Mouse (Mus musculus) embryonic facial prominence, embryonic 15.5 days (tissue): ENCODE data around the gene Rps6. TPM values are rescaled to one million over a fixed set of nuclear protein-coding genes. Genes with fewer than 3 reads are reported as not detected.
A peak's percentile ranks its signal among the peaks of the same experiment; 100 is the strongest.

Experiments
- ATAC-seq: fragments of 200-750 bp; cut with Nextera tagmentation; 2 replicates; pipeline ENCODE4 v1.8.0; 2017; ENCODE audit warnings: low read depth, moderate TSS enrichment; ENCODE audit not compliant: insufficient number of reproducible peaks, low FRiP score, low TSS enrichment
- H3K27ac ChIP-seq: fragments of 300-500 bp; sonication (generic); replicated peaks from 2 replicates; pipeline ENCODE4 v1.5.1; 2015; ENCODE audit warnings: mild to moderate bottlenecking, inconsistent platforms
- H3K27me3 ChIP-seq: fragments of 300-500 bp; sonication (generic); 2 replicates; pipeline ENCODE4 v1.6.1; 2015; ENCODE audit warnings: inconsistent platforms
- H3K36me3 ChIP-seq: fragments of 300-500 bp; sonication (generic); 2 replicates; pipeline ENCODE4 v1.6.1; 2015; ENCODE audit warnings: mild to moderate bottlenecking, inconsistent platforms
- H3K4me1 ChIP-seq: fragments of 300-500 bp; sonication (generic); 2 replicates; pipeline ENCODE4 v1.6.1; 2015; ENCODE audit warnings: inconsistent platforms
- H3K4me2 ChIP-seq: fragments of 300-500 bp; sonication (generic); replicated peaks from 2 replicates; pipeline ENCODE4 v1.6.1; 2015; ENCODE audit warnings: mild to moderate bottlenecking, inconsistent platforms
- H3K4me3 ChIP-seq: fragments of 300-500 bp; sonication (generic); replicated peaks from 2 replicates; pipeline ENCODE4 v1.5.1; 2015; ENCODE audit warnings: mild to moderate bottlenecking, inconsistent platforms
- H3K9ac ChIP-seq: fragments of 300-500 bp; sonication (generic); 2 replicates; pipeline ENCODE4 v1.6.1; 2015; ENCODE audit warnings: inconsistent platforms
- H3K9me3 ChIP-seq: fragments of 300-500 bp; sonication (generic); replicated peaks from 2 replicates; pipeline ENCODE4 v1.6.1; 2016; ENCODE audit warnings: inconsistent platforms
- WGBS: fragments of 180-500 bp; shearing (Covaris S2); methylation state at CpG from one replicate; pipeline ENCODE4 v1.1.7; 2015; 5-methylcytosine and 5-hydroxymethylcytosine counted together
- polyA plus RNA-seq: library from polyadenylated mRNA; unstranded; fragments of >200 nt; fragmentation: Nextera tagmentation; extraction: Ambion mirVana; gene quantifications from 2 replicates; pipeline ENCODE4 v1.2.1, GENCODE M21; 2015

Gene Rps6
- 702 and 729 TPM in 2 replicates for polyA plus RNA-seq

DNA sequence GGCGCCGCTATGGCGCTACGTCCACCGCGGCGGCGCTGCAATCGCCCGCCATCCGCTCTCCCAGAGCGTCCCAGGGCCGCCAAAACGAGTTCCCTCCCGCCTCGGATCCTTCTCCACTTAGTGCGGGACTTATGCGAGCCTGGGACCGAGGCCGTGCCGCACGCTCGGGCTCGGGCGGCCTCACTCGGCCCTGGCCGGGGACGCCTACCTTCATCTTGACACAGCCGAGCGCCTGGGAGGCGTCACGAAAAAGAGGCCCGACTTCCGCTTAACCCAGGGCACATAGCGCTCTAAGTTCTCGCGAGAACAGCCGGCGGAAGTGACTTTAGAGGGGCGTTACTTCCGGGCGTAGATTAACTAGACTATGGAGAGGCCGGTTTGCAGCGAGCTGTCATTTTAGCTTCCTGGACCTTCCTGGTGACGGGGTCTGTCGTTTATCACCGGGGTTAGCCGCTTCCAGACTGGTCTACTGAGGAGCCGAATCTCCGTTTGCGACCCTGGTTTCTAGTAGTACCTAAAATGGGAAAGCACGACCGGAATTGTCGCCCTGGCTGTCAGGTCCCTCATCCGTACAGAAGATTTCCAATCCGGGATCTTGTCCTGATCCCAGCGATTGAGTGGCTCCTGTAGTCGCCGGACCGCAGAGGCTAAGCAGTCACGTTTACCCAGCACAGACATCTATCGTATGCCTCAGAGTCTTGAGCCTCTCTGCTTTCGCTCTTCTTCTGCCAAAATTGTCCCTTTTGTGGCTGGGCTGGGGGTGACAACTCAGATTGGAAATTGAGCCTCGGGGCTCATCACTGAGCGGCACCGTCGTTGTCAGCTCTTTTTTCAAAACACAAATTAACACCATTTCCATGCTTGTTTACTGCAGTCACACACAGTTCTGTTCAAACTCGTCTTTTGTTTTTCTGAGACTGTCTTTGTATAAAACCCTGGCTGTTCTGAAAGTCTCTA lies at the start of gene Rps6:
Rps6 (minus strand) TSS at position 300 of the 957 bp plus-strand sequence.
- Histone ChIP-seq H3K9me3 (no peaks in the 10 kb centered on the region), H3K4me3 (peak within 1 kb of the TSS; percentile 91), H3K27me3 (no peaks in the 10 kb centered on the region), H3K4me2 (peak within 1 kb of the TSS; percentile 78), H3K4me1 (0 out of 2 replicates have a peak, but pooled peaks cover 4% of the 10 kb centered on the region), H3K9ac (peak within 1 kb of the TSS; percentile 98), H3K27ac (peak within 1 kb of the TSS; percentile 98), H3K36me3 (peaks cover 24% of the 10 kb centered on the region)
- ATAC-seq: peak; percentile 98
- WGBS: under 1% methylated on average over 68 of the region's 68 CpGs

- ATAC-seq: no peak
- no peaks in the 10 kb centered on the region for H3K4me1 ChIP-seq
- H3K27me3 ChIP-seq: no peaks in the 10 kb centered on the region
- no peaks in the 10 kb centered on the region for H3K36me3 ChIP-seq
- H3K27ac ChIP-seq: no peak overlapping the region
- WGBS: 70% methylated on average over 1 of the region's 1 CpGs
- no peak overlapping the region for H3K4me3 ChIP-seq
- no peaks in the 10 kb centered on the region for H3K9me3 ChIP-seq
- H3K4me2 ChIP-seq: no peak overlapping the region
- H3K9ac ChIP-seq: no peak overlapping the region
Observed at GRCm38 (mm10) chr4:86905869-86906268, 48.7 kb upstream of the Rps6 start.

DNA sequence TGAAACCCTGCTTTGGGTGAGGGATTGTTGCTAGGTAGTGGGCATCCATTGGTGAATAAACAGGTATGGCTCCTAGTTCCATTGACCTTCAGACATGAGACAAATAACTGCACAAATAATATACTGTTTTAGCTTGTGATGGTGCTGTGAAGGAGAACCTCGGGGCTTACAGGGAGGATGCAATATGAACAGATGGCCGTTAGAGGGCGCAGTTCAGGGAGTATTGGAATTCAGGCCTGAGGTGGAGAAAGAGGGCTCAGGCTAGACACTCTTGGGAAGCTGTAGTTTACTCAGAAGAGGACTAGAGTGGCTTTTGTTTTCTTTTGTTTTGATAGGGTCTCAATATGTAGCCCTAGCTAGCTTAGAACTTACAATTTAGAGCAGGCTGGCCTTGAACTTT lies 47.8 kb upstream of the Rps6 start:
- Histone ChIP-seq H3K9me3 (no peaks in the 10 kb centered on the region), H3K27ac (no peak overlapping the region), H3K4me2 (no peak overlapping the region), H3K4me1 (no peaks in the 10 kb centered on the region), H3K36me3 (no peaks in the 10 kb centered on the region), H3K9ac (no peak overlapping the region), H3K27me3 (no peaks in the 10 kb centered on the region), H3K4me3 (no peak overlapping the region)
- no peak for ATAC-seq
- WGBS: 33% methylated on average over 3 of the region's 3 CpGs

DNA sequence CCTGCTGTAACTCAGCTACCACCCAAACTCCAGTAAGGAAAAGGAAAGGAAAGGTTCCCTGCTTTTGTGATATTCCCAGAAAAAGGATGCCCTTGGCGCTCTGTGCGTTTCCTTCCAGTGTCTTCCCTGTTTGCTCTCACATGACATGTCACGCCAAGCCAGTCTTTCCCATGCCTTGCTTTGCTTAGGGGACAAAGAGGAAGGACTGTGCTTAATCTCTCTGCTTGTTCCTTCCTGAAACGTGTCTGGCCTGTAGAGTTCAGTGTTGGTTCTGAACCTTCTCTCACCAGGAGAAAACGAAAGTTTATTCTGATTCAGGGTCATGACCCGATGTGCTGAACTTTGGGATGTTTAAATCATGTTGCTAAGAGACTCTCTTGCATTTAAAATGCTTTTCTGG lies 45.1 kb upstream of the Rps6 start:
- H3K9me3 ChIP-seq: no peaks in the 10 kb centered on the region
- H3K4me2 ChIP-seq: no peak overlapping the region
- H3K4me1 ChIP-seq: peaks cover 9% of the 10 kb centered on the region; the same call in 1 of the 2 replicates
- no peak overlapping the region for H3K9ac ChIP-seq
- H3K27me3 ChIP-seq: no peaks in the 10 kb centered on the region
- no peak overlapping the region for H3K4me3 ChIP-seq
- no peak overlapping the region for H3K27ac ChIP-seq
- WGBS: 76% methylated on average over 6 of the region's 6 CpGs
- no peak for ATAC-seq
- no peaks in the 10 kb centered on the region for H3K36me3 ChIP-seq

- WGBS: 45% methylated on average over 14 of the region's 14 CpGs
- H3K36me3 ChIP-seq: no peaks in the 10 kb centered on the region
- H3K27ac ChIP-seq: no peak overlapping the region; the same call in 1 of the 2 replicates
- H3K4me3 ChIP-seq: no peak overlapping the region
- H3K4me1 ChIP-seq: peaks cover 9% of the 10 kb centered on the region; the same call in 1 of the 2 replicates
- H3K9ac ChIP-seq: no peak overlapping the region
- H3K4me2 ChIP-seq: no peak overlapping the region
- H3K27me3 ChIP-seq: no peaks in the 10 kb centered on the region
- no peak for ATAC-seq
- H3K9me3 ChIP-seq: no peaks in the 10 kb centered on the region
Observed at GRCm38 (mm10) chr4:86898791-86899474, 41.7 kb upstream of the Rps6 start.

- Histone ChIP-seq H3K27me3 (no peaks in the 10 kb centered on the region), H3K4me3 (no peak overlapping the region), H3K27ac (no peak overlapping the region), H3K4me2 (no peak overlapping the region), H3K9ac (no peak overlapping the region), H3K9me3 (no peaks in the 10 kb centered on the region), H3K36me3 (no peaks in the 10 kb centered on the region), H3K4me1 (peaks cover 9% of the 10 kb centered on the region; the same call in 1 of the 2 replicates)
- ATAC-seq: no peak
- 73% methylated on average over 7 of the region's 7 CpGs for WGBS
Observed at GRCm38 (mm10) chr4:86897411-86897810, 40.2 kb upstream of the Rps6 start.

GRCm38 (mm10) chr4:86887879-86888278 lies 30.7 kb upstream of the Rps6 start:
- 68% methylated on average over 5 of the region's 5 CpGs for WGBS
- Histone ChIP-seq H3K36me3 (no peaks in the 10 kb centered on the region), H3K4me3 (no peak overlapping the region), H3K9ac (no peak overlapping the region), H3K27me3 (no peaks in the 10 kb centered on the region), H3K9me3 (no peaks in the 10 kb centered on the region), H3K27ac (no peak overlapping the region), H3K4me1 (no peaks in the 10 kb centered on the region), H3K4me2 (no peak overlapping the region)
- ATAC-seq: no peak

DNA sequence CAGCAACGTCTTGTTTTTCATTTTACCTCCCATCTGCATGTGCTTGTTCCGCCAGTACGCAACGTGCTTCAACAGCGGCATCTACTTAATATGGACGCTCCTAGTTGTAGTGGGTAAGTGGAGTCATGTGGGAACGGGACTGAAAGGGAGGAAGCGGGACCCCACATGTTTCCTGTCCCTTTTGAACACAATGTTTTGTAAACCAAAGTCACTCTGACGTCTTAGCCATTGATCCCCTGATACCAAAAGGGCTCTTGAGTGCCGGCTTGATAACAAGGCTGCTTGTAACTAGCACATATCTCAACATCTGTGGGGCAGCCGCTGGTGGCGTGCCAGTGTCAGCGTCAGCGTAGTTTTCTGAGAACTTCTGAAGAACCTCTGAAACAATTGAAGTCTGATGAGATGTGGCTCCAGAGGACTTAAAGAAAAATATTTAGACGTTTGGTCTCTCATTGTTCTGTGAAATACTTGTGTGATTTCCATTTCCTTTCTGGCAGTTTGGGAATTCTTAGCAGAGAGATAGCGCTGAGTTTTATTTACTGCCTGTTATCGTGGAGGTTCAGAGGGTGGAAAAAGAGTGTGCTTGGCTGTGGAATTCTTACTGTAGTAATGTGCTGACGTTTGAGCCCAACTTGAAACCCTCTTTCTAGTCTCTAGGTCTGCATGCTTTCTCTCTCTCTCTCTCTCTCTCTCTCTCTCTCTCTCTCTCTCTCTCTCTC lies 29.1 kb upstream of the Rps6 start:
- 30% methylated on average over 18 of the region's 18 CpGs for WGBS
- H3K27ac ChIP-seq: peak overlapping the region; percentile 19; the same call in 1 of the 2 replicates
- no peaks in the 10 kb centered on the region for H3K27me3 ChIP-seq
- no peaks in the 10 kb centered on the region for H3K4me1 ChIP-seq
- no peaks in the 10 kb centered on the region for H3K9me3 ChIP-seq
- no peak overlapping the region for H3K9ac ChIP-seq
- ATAC-seq: no peak
- H3K4me3 ChIP-seq: peak overlapping the region; percentile 30
- peak overlapping the region; percentile 49 for H3K4me2 ChIP-seq
- H3K36me3 ChIP-seq: no peaks in the 10 kb centered on the region

DNA sequence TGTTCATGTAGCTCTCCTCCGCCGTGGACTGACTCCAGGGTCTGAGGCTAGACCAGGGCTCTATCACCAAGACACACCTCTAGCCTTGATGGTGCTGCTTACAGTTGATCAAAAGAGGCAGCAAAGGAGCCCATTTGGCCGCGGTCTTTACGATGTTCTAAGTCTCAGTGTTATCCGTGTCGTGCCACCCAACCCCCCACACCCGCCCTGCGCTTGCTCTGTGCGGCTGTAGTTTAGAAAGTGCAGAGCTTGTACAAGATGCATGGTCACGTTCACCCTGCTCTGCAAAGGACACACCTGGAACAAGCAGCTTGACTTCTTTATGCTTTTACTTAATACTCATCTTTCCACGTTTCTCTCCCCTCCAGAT lies 28.6 kb upstream of the Rps6 start:
- Histone ChIP-seq H3K9me3 (no peaks in the 10 kb centered on the region), H3K4me1 (no peaks in the 10 kb centered on the region), H3K4me3 (peak overlapping the region; percentile 30), H3K4me2 (peak overlapping the region; percentile 49), H3K27me3 (no peaks in the 10 kb centered on the region), H3K27ac (peak overlapping the region; percentile 19; the same call in 1 of the 2 replicates), H3K36me3 (no peaks in the 10 kb centered on the region), H3K9ac (no peak overlapping the region)
- WGBS: 48% methylated on average over 12 of the region's 12 CpGs
- no peak for ATAC-seq

DNA sequence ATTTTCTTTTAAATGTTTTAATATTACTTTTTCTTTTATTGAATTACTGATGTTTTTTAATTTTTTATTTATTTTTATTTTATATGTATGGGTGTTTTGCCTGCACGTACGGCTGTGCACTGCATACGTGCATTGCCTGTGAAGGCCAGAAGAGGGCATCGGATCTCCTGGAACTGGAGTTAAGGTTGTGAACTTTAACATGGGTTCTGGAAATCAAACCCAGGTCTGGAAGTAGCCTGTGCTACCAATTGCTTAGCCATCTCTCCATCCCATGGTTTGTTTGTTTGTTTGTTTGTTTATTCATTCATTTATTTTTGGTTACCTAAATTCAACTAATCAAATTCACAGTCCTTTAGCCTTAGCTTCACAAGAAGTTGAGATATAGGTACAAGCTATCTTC lies 27.7 kb upstream of the Rps6 start:
- no peak overlapping the region for H3K9ac ChIP-seq
- no peak overlapping the region for H3K4me2 ChIP-seq
- H3K36me3 ChIP-seq: no peaks in the 10 kb centered on the region
- no peak overlapping the region for H3K4me3 ChIP-seq
- no peak for ATAC-seq
- no peaks in the 10 kb centered on the region for H3K9me3 ChIP-seq
- H3K27ac ChIP-seq: no peak overlapping the region
- H3K4me1 ChIP-seq: no peaks in the 10 kb centered on the region
- WGBS: 42% methylated on average over 4 of the region's 4 CpGs
- no peaks in the 10 kb centered on the region for H3K27me3 ChIP-seq

DNA sequence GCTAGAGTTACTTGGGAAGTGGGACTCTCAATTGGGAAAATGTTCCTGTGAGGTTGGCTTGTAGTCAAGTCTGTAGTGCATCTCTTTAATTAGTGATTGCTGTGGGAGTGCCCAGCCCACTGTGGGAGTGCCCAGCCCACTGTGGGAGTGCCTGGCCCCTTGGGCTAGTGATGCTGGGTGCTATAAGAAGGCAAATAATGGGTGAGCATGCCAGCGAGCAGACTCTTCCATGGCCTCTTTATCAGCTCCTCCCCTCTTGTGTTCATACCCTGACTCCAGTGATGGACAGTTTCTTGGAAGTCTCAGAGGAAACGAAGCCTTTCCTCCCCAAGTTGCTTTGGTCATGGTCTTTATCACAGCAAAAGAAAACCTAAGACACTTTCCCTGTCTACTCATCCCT lies 25.2 kb upstream of the Rps6 start:
- WGBS: 69% methylated on average over 2 of the region's 2 CpGs
- H3K4me1 ChIP-seq: no peaks in the 10 kb centered on the region

More for the DNA sequence above, 25.2 kb upstream of the Rps6 start:
- Histone ChIP-seq H3K9me3 (no peaks in the 10 kb centered on the region), H3K4me3 (no peak overlapping the region), H3K4me2 (no peak overlapping the region), H3K27ac (no peak overlapping the region), H3K27me3 (no peaks in the 10 kb centered on the region), H3K9ac (no peak overlapping the region), H3K36me3 (no peaks in the 10 kb centered on the region)
- no peak for ATAC-seq
